Mouse (Mus musculus): ENCODE measurements around the gene Phf24. TPM values are rescaled to one million over a fixed set of nuclear protein-coding genes. Genes with fewer than 3 reads are reported as not detected.

The Phf24 gene
- polyA plus RNA-seq, 1 experiment from 2014 or later: 2.9 TPM

DNA sequence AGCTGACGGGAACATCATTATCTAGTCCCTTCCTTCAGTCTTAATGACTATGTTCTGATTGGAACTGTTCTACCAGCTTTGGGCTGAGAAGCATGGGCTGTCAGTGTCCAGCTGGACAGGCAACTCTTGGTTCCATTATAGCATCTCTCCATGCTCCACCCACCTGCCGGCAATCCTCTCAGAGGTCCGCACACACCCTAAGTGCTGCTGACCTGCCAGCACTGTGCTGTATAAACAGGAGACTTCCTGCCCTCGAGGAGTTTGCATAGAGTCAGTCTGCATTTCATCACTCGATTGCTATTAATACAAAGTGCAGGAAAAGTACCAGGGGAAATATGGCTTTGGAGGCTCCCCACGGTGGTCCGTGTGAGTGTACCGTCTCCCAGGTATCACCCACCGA, 4.3 kb downstream of the Phf24 start:
- Histone ChIP-seq H3K36me3 (ENCODE audit: control insufficient read depth, insufficient read depth, low read length) (no peaks in the 10 kb centered on the region), H3K27ac (ENCODE audit: low read depth, low read length) (no peak overlapping the region), H3K9me3 (ENCODE audit: control insufficient read depth, low read length) (no peaks in the 10 kb centered on the region), H3K4me2 (no peak overlapping the region), H3K4me1 (ENCODE audit: control insufficient read depth, insufficient read depth, low read length) (peaks cover 3% of the 10 kb centered on the region; the same call in 1 of the 2 replicates), H3K27me3 (ENCODE audit: control insufficient read depth, insufficient read depth, low read length) (peaks cover 19% of the 10 kb centered on the region), H3K9ac (ENCODE audit: low read length) (no peak overlapping the region), H3K4me3 (ENCODE audit: low read depth, low read length) (no peak overlapping the region)
- ATAC-seq (ENCODE audit: low FRiP score) (no peak), DNase-seq (ENCODE audit: low spot score, missing footprints) (no peak)
- WGBS: 84% methylated on average over 9 of the region's 9 CpGs

DNA sequence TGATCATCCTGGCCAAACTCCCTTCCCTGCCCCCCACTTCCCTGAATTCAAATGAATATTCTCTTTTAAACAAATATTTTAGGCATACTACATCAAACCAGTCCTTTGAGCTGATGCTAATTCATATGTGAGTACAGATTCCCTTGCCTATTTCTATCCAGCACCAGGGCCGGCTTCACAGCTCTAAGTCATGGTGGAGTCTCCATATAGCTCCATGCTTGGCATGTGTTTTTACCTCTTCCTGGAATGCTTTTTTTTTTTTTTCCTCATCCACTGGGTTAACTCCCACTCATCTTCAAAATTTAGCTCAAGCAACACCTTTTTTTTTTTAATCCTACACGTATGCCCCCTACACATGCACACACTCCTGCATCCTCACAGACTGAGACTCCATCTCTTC, 5.1 kb downstream of the Phf24 start:
- Histone ChIP-seq H3K27ac (ENCODE audit: low read depth, low read length) (no peak overlapping the region), H3K27me3 (ENCODE audit: control insufficient read depth, insufficient read depth, low read length) (peaks cover 14% of the 10 kb centered on the region), H3K9ac (ENCODE audit: low read length) (no peak overlapping the region), H3K9me3 (ENCODE audit: control insufficient read depth, low read length) (no peaks in the 10 kb centered on the region), H3K4me1 (ENCODE audit: control insufficient read depth, insufficient read depth, low read length) (peaks cover 3% of the 10 kb centered on the region; the same call in 1 of the 2 replicates), H3K36me3 (ENCODE audit: control insufficient read depth, insufficient read depth, low read length) (no peaks in the 10 kb centered on the region), H3K4me2 (no peak overlapping the region), H3K4me3 (ENCODE audit: low read depth, low read length) (no peak overlapping the region)
- ATAC-seq (ENCODE audit: low FRiP score): no peak
- DNase-seq (ENCODE audit: low spot score, missing footprints): no peak
- WGBS: 75% methylated on average over 2 of the region's 2 CpGs

- no peak overlapping the region for H3K4me2 ChIP-seq
- H3K36me3 ChIP-seq (ENCODE audit: control insufficient read depth, insufficient read depth, low read length): no peaks in the 10 kb centered on the region
- no peaks in the 10 kb centered on the region for H3K9me3 ChIP-seq (ENCODE audit: control insufficient read depth, low read length)
- no peak overlapping the region for H3K4me3 ChIP-seq (ENCODE audit: low read depth, low read length)
- peaks cover 3% of the 10 kb centered on the region; the same call in 1 of the 2 replicates for H3K4me1 ChIP-seq (ENCODE audit: control insufficient read depth, insufficient read depth, low read length)
- ATAC-seq (ENCODE audit: low FRiP score) (no peak), DNase-seq (ENCODE audit: low spot score, missing footprints) (no peak)
- WGBS: 75% methylated on average over 6 of the region's 6 CpGs
- no peak overlapping the region for H3K27ac ChIP-seq (ENCODE audit: low read depth, low read length)
- no peak overlapping the region for H3K9ac ChIP-seq (ENCODE audit: low read length)
- peaks cover 13% of the 10 kb centered on the region for H3K27me3 ChIP-seq (ENCODE audit: control insufficient read depth, insufficient read depth, low read length)
These were observed 5.6 kb downstream of the Phf24 start for GRCm38 (mm10) chr4:42922056-42922455.

DNA sequence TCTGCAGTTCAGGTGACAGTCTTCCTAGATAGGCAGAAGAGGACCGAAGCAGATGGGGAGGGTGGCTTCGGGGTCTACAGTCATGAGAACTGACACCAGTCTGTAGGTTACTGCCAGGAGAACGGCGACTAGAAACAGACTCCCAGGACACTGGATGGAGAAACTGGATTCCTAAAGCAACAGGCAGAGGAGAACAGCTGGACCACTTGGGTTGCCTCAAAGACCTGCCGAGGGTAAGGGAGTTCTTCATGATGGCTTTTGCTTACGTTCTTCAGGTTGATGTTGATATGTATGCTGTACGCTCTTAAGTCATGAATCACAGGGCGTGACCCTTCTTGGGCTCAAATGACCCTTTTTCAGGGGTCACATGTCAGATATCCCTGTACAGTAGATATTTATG, 6.0 kb downstream of the Phf24 start:
- H3K9me3 ChIP-seq (ENCODE audit: control insufficient read depth, low read length): no peaks in the 10 kb centered on the region
- no peak overlapping the region for H3K27ac ChIP-seq (ENCODE audit: low read depth, low read length)
- no peak for ATAC-seq (ENCODE audit: low FRiP score)
- H3K27me3 ChIP-seq (ENCODE audit: control insufficient read depth, insufficient read depth, low read length): peaks cover 10% of the 10 kb centered on the region
- H3K4me1 ChIP-seq (ENCODE audit: control insufficient read depth, insufficient read depth, low read length): peaks cover 1% of the 10 kb centered on the region; the same call in 1 of the 2 replicates
- DNase-seq (ENCODE audit: low spot score, missing footprints): no peak
- H3K9ac ChIP-seq (ENCODE audit: low read length): no peak overlapping the region
- H3K4me3 ChIP-seq (ENCODE audit: low read depth, low read length): no peak overlapping the region
- no peak overlapping the region for H3K4me2 ChIP-seq
- 89% methylated on average over 8 of the region's 8 CpGs for WGBS
- no peaks in the 10 kb centered on the region for H3K36me3 ChIP-seq (ENCODE audit: control insufficient read depth, insufficient read depth, low read length)

GRCm38 (mm10) chr4:42924095-42924710, 7.7 kb downstream of the Phf24 start:
- no peak overlapping the region for H3K4me3 ChIP-seq (ENCODE audit: low read depth, low read length)
- H3K36me3 ChIP-seq (ENCODE audit: control insufficient read depth, insufficient read depth, low read length): no peaks in the 10 kb centered on the region
- H3K9me3 ChIP-seq (ENCODE audit: control insufficient read depth, low read length): no peaks in the 10 kb centered on the region
- no peaks in the 10 kb centered on the region for H3K4me1 ChIP-seq (ENCODE audit: control insufficient read depth, insufficient read depth, low read length)
- no peak overlapping the region for H3K4me2 ChIP-seq
- 73% methylated on average over 13 of the region's 13 CpGs for WGBS
- H3K27me3 ChIP-seq (ENCODE audit: control insufficient read depth, insufficient read depth, low read length): no peaks in the 10 kb centered on the region
- no peak overlapping the region for H3K9ac ChIP-seq (ENCODE audit: low read length)
- DNase-seq (ENCODE audit: low spot score, missing footprints) (no peak), ATAC-seq (ENCODE audit: low FRiP score) (no peak)
- no peak overlapping the region for H3K27ac ChIP-seq (ENCODE audit: low read depth, low read length)

- Histone ChIP-seq H3K9ac (ENCODE audit: low read length) (no peak overlapping the region), H3K4me3 (ENCODE audit: low read depth, low read length) (no peak overlapping the region), H3K36me3 (ENCODE audit: control insufficient read depth, insufficient read depth, low read length) (no peaks in the 10 kb centered on the region), H3K27me3 (ENCODE audit: control insufficient read depth, insufficient read depth, low read length) (peaks cover 2% of the 10 kb centered on the region; the same call in 1 of the 2 replicates), H3K4me1 (ENCODE audit: control insufficient read depth, insufficient read depth, low read length) (no peaks in the 10 kb centered on the region; the same call in 1 of the 2 replicates), H3K4me2 (no peak overlapping the region), H3K27ac (ENCODE audit: low read depth, low read length) (no peak overlapping the region), H3K9me3 (ENCODE audit: control insufficient read depth, low read length) (no peaks in the 10 kb centered on the region)
- ATAC-seq (ENCODE audit: low FRiP score): no peak
- no peak for DNase-seq (ENCODE audit: low spot score, missing footprints)
- 81% methylated on average over 5 of the region's 5 CpGs for whole genome bisulfite sequencing
These were observed 11.7 kb downstream of the Phf24 start for GRCm38 (mm10) chr4:42928209-42928608.

- DNase-seq (ENCODE audit: low spot score, missing footprints): no peak
- Histone ChIP-seq H3K9ac (ENCODE audit: low read length) (no peak overlapping the region), H3K27me3 (ENCODE audit: control insufficient read depth, insufficient read depth, low read length) (peaks cover 2% of the 10 kb centered on the region; the same call in 1 of the 2 replicates), H3K27ac (ENCODE audit: low read depth, low read length) (no peak overlapping the region), H3K36me3 (ENCODE audit: control insufficient read depth, insufficient read depth, low read length) (no peaks in the 10 kb centered on the region), H3K4me2 (no peak overlapping the region), H3K4me3 (ENCODE audit: low read depth, low read length) (no peak overlapping the region), H3K9me3 (ENCODE audit: control insufficient read depth, low read length) (no peaks in the 10 kb centered on the region), H3K4me1 (ENCODE audit: control insufficient read depth, insufficient read depth, low read length) (peaks cover 2% of the 10 kb centered on the region; the same call in 1 of the 2 replicates)
- no peak for ATAC-seq (ENCODE audit: low FRiP score)
- WGBS: 88% methylated on average over 9 of the region's 9 CpGs
These were observed 12.5 kb downstream of the Phf24 start for GRCm38 (mm10) chr4:42928952-42929351.

DNA sequence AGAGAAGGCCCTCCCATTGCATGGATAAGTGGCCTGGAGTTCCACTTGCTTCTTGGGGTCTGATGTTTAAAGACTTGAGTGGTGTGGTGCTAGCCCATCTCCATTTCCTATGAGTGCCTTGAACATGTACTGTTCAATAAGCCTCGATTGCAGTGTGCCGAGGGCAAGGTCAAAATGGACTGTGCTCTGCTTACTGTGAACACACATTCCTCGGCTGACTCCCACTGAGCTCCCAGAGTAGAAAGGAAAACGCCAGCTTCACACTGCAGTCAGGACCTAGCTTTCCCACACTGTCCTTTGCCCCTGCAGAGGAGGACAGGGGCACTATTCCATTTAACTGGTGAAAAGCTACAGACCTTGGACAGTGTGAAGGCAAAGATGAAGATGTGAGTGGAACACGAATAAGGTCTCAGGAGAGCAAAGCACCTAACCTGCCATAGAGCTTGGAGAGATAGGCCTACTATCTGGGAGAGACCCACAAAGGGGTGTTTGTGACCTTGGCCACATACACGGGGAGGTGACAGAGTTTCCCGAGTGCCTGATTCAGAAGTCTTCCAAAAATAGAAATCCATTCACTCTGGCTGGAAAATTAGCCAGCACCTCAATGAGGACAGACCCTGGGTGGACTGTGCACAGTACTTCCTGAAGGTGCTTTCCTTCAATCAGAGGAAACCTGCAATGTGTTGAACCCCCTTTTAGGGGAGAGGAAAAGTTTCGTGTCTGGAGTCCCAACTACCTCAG, 15.9 kb downstream of the Phf24 start:
- H3K27me3 ChIP-seq (ENCODE audit: control insufficient read depth, insufficient read depth, low read length): peaks cover 4% of the 10 kb centered on the region; the same call in 1 of the 2 replicates
- no peak overlapping the region for H3K4me2 ChIP-seq
- no peak overlapping the region for H3K9ac ChIP-seq (ENCODE audit: low read length)
- DNase-seq (ENCODE audit: low spot score, missing footprints): no peak
- H3K4me3 ChIP-seq (ENCODE audit: low read depth, low read length): no peak overlapping the region
- H3K36me3 ChIP-seq (ENCODE audit: control insufficient read depth, insufficient read depth, low read length): no peaks in the 10 kb centered on the region
- H3K27ac ChIP-seq (ENCODE audit: low read depth, low read length): no peak overlapping the region
- 66% methylated on average over 8 of the region's 8 CpGs for WGBS
- H3K4me1 ChIP-seq (ENCODE audit: control insufficient read depth, insufficient read depth, low read length): peaks cover 2% of the 10 kb centered on the region; the same call in 1 of the 2 replicates
- no peaks in the 10 kb centered on the region for H3K9me3 ChIP-seq (ENCODE audit: control insufficient read depth, low read length)
- no peak for ATAC-seq (ENCODE audit: low FRiP score)

DNA sequence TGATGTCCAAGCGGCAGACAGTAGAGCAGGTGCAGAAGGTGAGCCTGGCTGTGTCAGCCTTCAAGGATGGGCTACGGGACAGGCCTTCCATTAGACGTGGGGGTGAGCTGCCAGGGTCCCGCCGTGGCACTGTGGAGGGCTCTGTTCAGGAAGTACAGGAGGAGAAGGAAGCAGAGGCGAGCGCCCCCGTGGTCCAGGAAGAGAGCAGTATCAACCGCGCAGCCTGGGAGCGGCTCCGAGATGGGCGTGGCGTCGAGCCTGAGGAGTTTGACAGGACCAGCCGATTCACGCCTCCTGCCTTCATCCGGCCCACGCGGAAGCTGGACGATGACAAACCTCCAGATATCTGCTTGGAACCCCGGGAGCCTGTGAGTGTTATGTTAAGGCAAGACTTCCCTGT, 17.2 kb downstream of the Phf24 start:
- Histone ChIP-seq H3K9ac (ENCODE audit: low read length) (peak overlapping the region; percentile 30; the same call in 1 of the 2 replicates), H3K4me2 (peak overlapping the region; percentile 34), H3K4me1 (ENCODE audit: control insufficient read depth, insufficient read depth, low read length) (peaks cover 2% of the 10 kb centered on the region; the same call in 1 of the 2 replicates), H3K27ac (ENCODE audit: low read depth, low read length) (no peak overlapping the region), H3K36me3 (ENCODE audit: control insufficient read depth, insufficient read depth, low read length) (no peaks in the 10 kb centered on the region), H3K27me3 (ENCODE audit: control insufficient read depth, insufficient read depth, low read length) (peaks cover 4% of the 10 kb centered on the region; the same call in 1 of the 2 replicates), H3K9me3 (ENCODE audit: control insufficient read depth, low read length) (no peaks in the 10 kb centered on the region), H3K4me3 (ENCODE audit: low read depth, low read length) (no peak overlapping the region)
- DNase-seq (ENCODE audit: low spot score, missing footprints) (peak; percentile 92), ATAC-seq (ENCODE audit: low FRiP score) (peak; percentile 70; the same call in 1 of the 2 replicates)
- 12% methylated on average over 21 of the region's 22 CpGs for WGBS
